Mouse (Mus musculus): ENCODE results near the gene Ceacam9. TPM values are rescaled to one million over a fixed set of nuclear protein-coding genes. Genes with fewer than 3 reads are reported as not detected.

Ceacam9 gene
- not detected in 2 replicates for polyA plus RNA-seq (2012)

GRCm38 (mm10) chr7:16721629-16722028 is at the start of gene Ceacam9:
Gene Ceacam9, plus strand, starts transcription at chr7:16721929.

GRCm38 (mm10) chr7:16675605-16676004 is 46.1 kb upstream of the Ceacam9 start, which contains the start of gene Ceacam15:
Gene Ceacam15, minus strand, starts transcription at chr7:16675705.

GRCm38 (mm10) chr7:16738073-16738696 is 16.5 kb downstream of the Ceacam9 start, which contains the start of gene Ap2s1:
Gene Ap2s1, plus strand, starts transcription at chr7:16738410.

Other genes starting within 250 kb of the Ceacam9 start
- gene Npas1, start 244.2 kb upstream of the Ceacam9 start, polyA plus RNA-seq (2012) = not detected in 2 replicates
- 2.3 and 4.0 TPM in 2 replicates for gene Arhgap35, start 106.9 kb upstream of the Ceacam9 start, polyA plus RNA-seq (2012)
- gene Ceacam15, start 46.2 kb upstream of the Ceacam9 start, polyA plus RNA-seq (2012) = not detected in 2 replicates
- 564 and 583 TPM in 2 replicates for gene Ap2s1, start 16.5 kb downstream of the Ceacam9 start, polyA plus RNA-seq (2012)
- gene Slc1a5, start 59.4 kb downstream of the Ceacam9 start, polyA plus RNA-seq (2012) = 84.0 and 89.0 TPM in 2 replicates
- 83.0 and 89.1 TPM in 2 replicates for gene Strn4, start 94.0 kb downstream of the Ceacam9 start, polyA plus RNA-seq (2012)
- 21.2 and 26.2 TPM in 2 replicates for gene Fkrp, start 94.8 kb downstream of the Ceacam9 start, polyA plus RNA-seq (2012)
- gene Prkd2, start 121.0 kb downstream of the Ceacam9 start, polyA plus RNA-seq (2012) = 37.0 and 42.4 TPM in 2 replicates
- 0.94 and 1.1 TPM in 2 replicates for gene Dact3, start 153.4 kb downstream of the Ceacam9 start, polyA plus RNA-seq (2012)
- gene Gng8, start 169.9 kb downstream of the Ceacam9 start, polyA plus RNA-seq (2012) = not detected in 2 replicates
- 1.9 and 2.8 TPM in 2 replicates for gene Ptgir, start 184.6 kb downstream of the Ceacam9 start, polyA plus RNA-seq (2012)
- gene Calm3, start 202.2 kb downstream of the Ceacam9 start, polyA plus RNA-seq (2012) = 584 and 773 TPM in 2 replicates
- gene Pnmal2, start 222.8 kb downstream of the Ceacam9 start, polyA plus RNA-seq (2012) = 0.09 TPM in 2 replicates
- 0.01 TPM in 1 of 2 replicates, not detected in the other for gene Pnmal1, start 237.8 kb downstream of the Ceacam9 start, polyA plus RNA-seq (2012)